Mouse (Mus musculus) cerebellum, adult 9-11 months (tissue): Measurements from ENCODE around the gene Rassf7.

ENCODE experiments used
- DNase-seq: peaks from one replicate; pipeline ENCODE4 v3.0.0; 2022

The Rassf7 gene

GRCm38 (mm10) chr7:141215101-141215879 lies at the start of gene Rassf7:
Rassf7 (plus strand) TSS chr7:141215860.
- DNase-seq, result peak; percentile 92

DNA sequence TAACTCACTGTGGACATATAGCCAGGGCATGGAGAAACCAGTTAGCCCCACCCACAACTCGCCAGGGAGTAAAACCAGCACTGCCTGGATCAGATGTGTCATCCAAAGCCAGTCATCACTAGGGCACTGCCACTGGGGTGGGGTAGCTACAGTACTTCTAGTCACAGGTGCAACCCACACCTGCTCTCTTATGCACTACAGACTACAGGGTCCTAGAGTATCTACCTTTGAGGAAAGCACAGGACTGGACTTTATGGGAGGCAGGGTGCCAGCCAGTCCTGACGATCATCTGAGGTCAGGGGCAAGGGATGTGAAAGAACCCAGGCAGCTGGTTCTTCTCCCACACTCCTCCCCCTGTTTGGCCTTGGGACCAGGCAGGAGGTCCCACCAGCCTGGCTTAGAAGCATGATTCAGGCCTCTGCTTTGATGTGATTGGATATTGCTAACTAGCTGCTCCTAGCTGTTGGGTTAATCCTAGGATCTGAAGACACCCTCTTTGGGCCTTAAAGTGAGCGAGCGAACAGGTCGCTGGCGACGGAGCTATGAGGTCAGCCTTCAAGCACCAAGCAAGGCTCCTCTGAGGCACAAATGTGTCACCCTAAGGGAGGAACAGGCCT lies 47.7 kb upstream of the Rassf7 start:
- peak; percentile 54 for DNase-seq

- no peak for DNase-seq
Observed at GRCm38 (mm10) chr7:141168518-141168953, 47.1 kb upstream of the Rassf7 start.

DNA sequence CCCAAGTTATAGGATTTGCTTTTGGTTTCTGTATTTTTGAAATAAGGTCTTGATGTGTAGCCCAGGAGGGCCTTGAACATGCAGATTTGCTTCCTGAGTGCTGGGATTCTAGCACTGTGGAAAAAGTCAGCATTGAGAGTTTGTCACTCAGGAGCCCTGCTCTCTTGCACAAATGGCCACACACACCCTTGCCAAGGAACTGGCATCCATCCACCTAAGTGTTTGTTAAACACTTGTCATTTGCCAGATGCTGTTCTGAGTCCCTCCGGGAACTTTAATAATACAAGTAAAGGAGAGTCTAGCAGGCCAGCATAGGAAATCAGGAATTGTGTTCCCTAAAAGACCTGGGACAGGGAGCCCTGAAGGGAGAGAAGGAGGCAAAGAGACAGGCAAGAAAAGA lies 46.4 kb upstream of the Rassf7 start:
- no peak for DNase-seq

- no peak for DNase-seq
Observed at GRCm38 (mm10) chr7:141169866-141170265, 45.8 kb upstream of the Rassf7 start.

- peak; percentile 93 for DNase-seq
Observed at GRCm38 (mm10) chr7:141172116-141173006, 43.3 kb upstream of the Rassf7 start, which contains the start of gene Rnh1. Rnh1 (minus strand) TSS chr7:141172857.

- DNase-seq, result no peak
Observed at GRCm38 (mm10) chr7:141173323-141173850, 42.3 kb upstream of the Rassf7 start.

DNA sequence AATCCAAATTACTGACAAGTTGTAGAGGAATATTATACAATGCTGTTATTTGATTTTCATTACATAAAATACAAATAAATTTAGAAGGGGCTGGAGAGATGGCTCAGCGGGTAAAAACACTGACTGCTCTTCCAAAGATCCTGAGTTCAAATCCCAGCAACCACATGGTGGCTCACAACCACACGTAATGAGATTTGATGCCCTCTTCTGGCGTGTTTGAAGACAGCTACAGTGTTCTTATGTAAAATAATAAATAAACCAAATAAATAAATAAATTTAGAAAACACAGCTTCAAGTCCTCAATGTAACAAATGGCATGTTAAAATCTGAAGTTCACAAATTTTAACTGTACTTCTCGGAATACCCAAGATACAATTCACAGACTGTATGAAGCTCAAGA lies 40.6 kb upstream of the Rassf7 start:
- DNase-seq, result no peak

GRCm38 (mm10) chr7:141176173-141176572 lies 39.5 kb upstream of the Rassf7 start:
- peak; percentile 82 for DNase-seq

- no peak for DNase-seq
Observed at GRCm38 (mm10) chr7:141188194-141188593, 27.5 kb upstream of the Rassf7 start.

DNA sequence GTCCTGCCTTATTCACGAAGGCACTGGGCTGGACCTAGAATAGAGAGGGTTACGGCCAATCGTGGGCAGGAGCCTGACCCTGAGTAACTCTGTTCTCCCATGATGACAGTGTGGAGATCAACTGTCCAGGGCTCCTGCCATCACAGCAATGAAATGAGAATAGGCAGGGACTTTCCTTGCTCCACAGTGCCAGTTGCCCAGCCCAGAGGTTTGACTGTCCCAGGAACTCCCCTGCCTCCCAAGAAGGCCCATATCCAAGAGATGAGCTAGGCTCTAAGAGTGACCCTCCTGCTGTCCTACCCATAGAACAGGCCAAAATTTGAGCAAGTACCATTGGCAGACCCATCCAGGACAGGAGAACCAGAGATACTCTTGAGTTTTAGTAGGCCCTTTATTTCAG lies 26.9 kb upstream of the Rassf7 start:
- DNase-seq, result no peak

DNA sequence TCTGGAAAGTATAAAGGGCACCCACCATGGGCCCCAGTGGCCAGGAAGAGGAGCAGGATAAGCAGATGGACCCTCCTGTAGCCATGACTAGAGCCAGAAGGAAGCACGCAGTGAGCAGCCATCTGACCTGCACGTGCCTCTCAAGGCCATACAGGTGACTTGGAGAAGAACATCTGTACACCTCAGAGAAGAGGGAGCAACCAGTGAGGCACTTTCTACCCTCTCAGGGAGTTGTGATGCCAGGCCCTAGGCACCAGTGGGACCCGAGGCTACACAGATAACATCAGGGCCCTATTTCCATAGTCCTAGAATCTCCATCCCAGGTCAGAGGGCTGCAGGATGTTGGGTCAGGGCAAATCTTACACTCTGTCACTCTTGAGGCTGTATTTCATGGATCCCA lies 25.4 kb upstream of the Rassf7 start:
- DNase-seq, result no peak

DNA sequence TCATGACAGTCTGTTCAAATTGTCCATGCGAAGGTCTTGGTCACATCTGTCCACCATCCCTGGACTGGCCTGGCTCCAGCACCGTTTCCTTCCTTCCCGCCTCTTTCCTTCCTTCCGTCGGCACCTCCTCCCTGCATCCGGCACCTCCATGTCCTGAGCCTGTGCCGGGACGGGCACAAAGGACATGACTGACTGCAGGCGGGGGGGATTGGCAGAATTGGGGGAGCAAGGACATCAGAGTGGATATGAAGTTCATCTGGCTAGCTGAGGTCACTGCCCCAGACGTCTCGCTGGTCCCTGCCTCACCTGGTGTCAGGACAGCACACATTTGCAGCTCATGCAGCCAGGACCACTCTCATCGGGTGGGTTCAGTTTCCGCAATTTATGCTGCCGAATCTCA lies 24.6 kb upstream of the Rassf7 start:
- DNase-seq, result no peak

DNA sequence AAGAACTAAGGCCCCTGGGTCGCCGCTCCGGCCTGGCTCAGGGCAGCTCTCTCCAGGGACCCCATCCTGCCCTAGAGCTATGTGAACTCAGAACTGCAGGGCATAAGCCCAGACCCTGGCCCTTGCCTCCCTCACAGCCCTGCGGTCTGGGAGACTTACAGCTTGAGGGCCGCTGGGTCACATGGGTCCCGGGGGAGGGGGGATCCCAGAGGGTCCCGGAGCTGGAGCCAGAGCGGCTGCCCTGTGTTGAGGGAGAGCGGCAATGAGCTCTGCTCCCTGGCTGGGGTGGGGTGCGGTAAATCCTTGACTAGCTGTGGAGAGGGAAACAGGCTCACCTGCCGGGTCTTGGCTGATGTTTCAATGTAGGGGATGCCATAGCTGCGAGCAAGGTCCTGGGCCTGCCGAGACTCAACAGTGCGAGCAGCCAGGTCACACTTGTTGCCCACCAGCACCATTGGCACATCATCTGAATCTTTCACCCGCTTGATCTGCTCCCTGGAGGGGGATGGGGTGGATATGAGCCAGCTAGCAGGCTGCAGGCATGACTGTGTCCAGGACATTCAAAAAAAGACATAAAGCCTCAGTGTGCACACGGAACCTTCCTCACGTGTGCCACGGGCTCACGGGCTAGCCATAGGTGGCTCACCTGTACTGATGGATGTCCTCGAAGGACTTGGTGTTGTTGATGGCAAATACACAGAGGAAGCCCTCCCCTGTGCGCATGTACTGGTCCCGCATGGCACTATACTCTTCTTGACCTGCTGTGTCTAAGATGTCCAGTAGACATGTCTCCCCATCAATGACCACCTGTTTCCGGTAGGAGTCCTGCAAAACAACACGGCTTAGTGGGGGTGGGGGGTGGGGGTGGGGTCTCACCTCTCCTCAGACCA lies 23.6 kb upstream of the Rassf7 start:
- no peak for DNase-seq

DNA sequence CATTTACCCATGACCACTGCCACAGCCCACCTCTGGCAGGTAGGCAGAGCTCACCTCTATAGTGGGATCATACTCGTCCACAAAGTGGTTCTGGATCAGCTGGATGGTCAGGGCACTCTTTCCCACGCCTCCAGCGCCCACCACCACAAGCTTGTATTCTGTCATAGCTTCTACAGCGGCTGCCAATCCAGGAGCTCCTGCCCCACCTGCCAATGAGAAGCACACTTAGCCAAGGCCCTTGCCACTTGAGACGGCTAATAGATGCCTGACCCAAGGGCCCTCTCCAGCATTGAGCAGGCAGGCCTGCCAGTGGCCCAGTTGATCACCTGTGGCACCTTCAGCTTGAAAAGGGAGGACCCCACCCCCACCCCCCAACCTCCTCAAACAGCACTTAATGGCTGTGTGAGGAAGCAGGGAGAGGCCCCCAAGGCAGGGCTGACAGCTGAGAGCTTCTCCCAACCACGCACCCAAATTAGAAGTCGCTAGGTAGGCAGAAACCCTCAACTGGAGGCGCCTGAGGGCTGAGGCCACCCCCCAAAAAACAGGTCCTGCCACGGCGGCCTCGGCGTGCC lies 22.8 kb upstream of the Rassf7 start:
- peak; percentile 60 for DNase-seq

DNA sequence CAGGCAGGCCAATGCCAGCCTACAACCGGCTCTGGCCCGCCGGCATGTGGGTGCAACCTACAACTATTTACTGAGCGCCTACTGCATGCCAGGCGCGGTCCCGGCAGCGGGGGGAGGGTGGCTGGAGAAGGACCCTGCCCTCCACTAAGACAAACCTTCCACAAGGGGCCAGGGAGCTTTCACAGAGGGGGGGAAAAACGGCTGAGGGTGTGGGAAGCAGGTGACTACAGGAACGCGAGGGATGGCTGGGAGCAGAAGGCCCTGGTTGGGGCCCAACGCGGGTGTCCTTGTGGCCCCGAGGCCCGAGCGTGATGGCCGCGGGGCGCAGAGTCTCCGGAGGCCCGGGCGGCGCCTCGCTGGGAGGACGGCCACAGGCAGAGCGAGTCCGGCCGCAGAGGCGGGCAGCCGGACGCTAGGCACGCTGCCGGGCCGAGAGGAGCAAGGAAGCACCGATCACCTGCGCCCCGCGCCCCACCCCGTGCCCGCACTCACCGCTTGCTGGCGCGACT lies 22.3 kb upstream of the Rassf7 start:
- peak; percentile 74 for DNase-seq

- DNase-seq, result peak; percentile 97
Observed at GRCm38 (mm10) chr7:141193948-141194347, 21.7 kb upstream of the Rassf7 start, which contains the start of the genes Hras and Lrrc56. Hras (minus strand) TSS chr7:141194005. Lrrc56 (plus strand) TSS chr7:141194157.

DNA sequence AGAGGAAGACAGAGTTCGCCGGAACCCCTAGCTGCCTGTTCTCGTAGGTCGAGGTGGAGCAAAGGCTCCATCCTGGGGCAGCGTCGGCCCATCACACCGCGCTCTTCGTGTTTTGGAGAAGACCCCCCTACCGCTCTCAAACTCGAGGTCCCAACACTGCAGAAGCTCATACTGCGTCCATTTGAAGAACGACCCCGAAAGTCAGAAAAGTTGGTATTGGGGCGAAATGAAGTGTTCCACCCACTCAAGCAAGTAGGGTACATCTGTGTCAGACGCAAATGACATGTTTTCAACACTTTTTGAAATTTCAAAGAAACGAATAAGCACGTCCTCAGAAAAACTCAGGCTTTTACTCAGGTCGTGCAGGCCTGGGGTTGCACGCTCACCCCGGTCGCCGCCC lies 21.3 kb upstream of the Rassf7 start:
- no peak for DNase-seq

- peak; percentile 84 for DNase-seq
Observed at GRCm38 (mm10) chr7:141194830-141195229, 20.8 kb upstream of the Rassf7 start.

DNA sequence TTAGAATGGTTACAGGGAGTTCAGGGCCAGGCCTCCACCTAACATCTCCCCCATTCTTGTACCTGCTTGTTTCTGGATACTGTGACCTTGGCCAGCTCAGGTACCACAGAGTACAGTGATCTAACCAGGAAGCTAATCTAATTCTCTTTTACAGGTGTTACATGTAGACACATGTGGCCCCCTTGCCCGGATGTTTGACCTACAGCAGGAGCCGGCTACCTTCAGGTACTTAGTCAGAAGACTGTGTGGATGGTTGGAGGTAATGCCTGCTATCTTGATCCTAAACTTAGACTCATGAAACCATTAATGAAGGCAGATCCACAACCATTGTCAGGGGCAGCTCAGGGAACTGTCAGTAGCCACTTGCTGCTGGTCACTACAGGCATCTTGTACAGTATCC lies 19.9 kb upstream of the Rassf7 start:
- DNase-seq, result no peak

GRCm38 (mm10) chr7:141196619-141197282 lies 18.9 kb upstream of the Rassf7 start:
- DNase-seq, result no peak
